Mouse (Mus musculus): Measurements from ENCODE around the gene Syn2. TPM values are rescaled to one million over a fixed set of nuclear protein-coding genes. Genes with fewer than 3 reads are reported as not detected.

Syn2 gene
- polyA plus RNA-seq (2012; rRNA removed), result 10.2 and 11.9 TPM in 2 replicates

DNA sequence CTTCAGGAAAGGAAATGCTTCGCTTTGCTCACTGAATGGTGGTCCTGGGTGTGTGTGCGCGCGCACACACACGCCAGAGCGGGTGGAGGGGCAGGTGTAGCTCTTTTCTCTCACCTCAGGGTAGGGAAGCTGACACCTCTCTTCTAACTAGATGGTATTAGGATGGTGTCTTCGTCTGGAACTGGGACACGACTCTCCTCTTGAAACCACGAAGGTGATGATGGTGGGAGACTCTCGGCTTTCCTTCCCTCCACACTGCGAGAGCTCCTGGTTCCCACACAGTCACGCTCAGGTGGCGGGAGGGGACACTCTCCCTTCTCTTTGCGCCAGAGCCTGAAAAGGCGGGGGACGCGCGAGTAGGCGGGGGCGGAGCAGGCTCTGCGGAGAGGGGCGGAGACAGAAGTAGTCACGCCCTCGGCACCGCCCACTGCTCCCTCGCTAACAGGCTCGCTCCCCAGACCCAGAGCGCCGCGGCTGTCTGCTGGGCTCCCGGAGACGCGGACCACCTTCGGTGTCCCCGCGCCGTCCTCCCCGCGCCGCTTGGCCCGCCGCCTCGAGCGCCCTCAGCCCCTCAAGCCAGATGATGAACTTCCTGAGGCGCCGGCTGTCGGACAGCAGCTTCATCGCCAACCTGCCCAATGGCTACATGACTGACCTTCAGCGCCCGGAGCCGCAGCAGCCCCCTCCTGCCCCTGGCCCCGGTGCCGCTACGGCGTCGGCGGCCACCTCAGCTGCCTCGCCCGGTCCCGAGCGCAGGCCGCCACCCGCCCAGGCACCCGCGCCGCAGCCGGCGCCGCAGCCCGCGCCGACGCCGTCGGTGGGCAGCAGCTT lies at the start of gene Syn2:
Gene Syn2 (plus strand): TSS at position 402 of the 831 bp plus-strand sequence.
- H3K27ac ChIP-seq (ENCODE audit: insufficient read depth, low read depth, low read length), result no peak within 1 kb of the TSS
- H3K36me3 ChIP-seq (ENCODE audit: control insufficient read depth, insufficient read depth, low read length), result no peaks in the 10 kb centered on the region
- peak within 1 kb of the TSS; percentile 52 for H3K4me3 ChIP-seq (ENCODE audit: insufficient read depth, low read depth, low read length)
- TF ChIP-seq CTCF (conservative IDR thresholded peaks at IDR 0.05; ENCODE audit: insufficient read depth, insufficient read length, low read depth, low read length) (no peak), POLR2A (IDR thresholded peaks at IDR 0.05; ENCODE audit: low read depth, low read length) (no peak)
- peak; percentile 64 for DNase-seq
- no peaks in the 10 kb centered on the region for H3K4me1 ChIP-seq (ENCODE audit: control insufficient read depth, insufficient read depth, low read length)
- WGBS, result under 1% methylated on average over 74 of the region's 75 CpGs
- H3K27me3 ChIP-seq (replicated peaks; ENCODE audit: control insufficient read depth, insufficient read depth, low read length), result no peaks in the 10 kb centered on the region; the same call in 1 of the 2 replicates

GRCm38 (mm10) chr6:115085274-115085841 lies 49.3 kb upstream of the Syn2 start:
- DNase-seq, result no peak
- Histone ChIP-seq H3K4me1 (ENCODE audit: control insufficient read depth, insufficient read depth, low read length) (no peaks in the 10 kb centered on the region), H3K36me3 (ENCODE audit: control insufficient read depth, insufficient read depth, low read length) (no peaks in the 10 kb centered on the region), H3K4me3 (ENCODE audit: insufficient read depth, low read depth, low read length) (no peak overlapping the region), H3K27ac (ENCODE audit: insufficient read depth, low read depth, low read length) (no peak overlapping the region), H3K27me3 (replicated peaks; ENCODE audit: control insufficient read depth, insufficient read depth, low read length) (no peaks in the 10 kb centered on the region)
- 49% methylated on average over 9 of the region's 9 CpGs for WGBS
- TF ChIP-seq CTCF (conservative IDR thresholded peaks at IDR 0.05; ENCODE audit: insufficient read depth, insufficient read length, low read depth, low read length) (no peak), POLR2A (IDR thresholded peaks at IDR 0.05; ENCODE audit: low read depth, low read length) (no peak)

DNA sequence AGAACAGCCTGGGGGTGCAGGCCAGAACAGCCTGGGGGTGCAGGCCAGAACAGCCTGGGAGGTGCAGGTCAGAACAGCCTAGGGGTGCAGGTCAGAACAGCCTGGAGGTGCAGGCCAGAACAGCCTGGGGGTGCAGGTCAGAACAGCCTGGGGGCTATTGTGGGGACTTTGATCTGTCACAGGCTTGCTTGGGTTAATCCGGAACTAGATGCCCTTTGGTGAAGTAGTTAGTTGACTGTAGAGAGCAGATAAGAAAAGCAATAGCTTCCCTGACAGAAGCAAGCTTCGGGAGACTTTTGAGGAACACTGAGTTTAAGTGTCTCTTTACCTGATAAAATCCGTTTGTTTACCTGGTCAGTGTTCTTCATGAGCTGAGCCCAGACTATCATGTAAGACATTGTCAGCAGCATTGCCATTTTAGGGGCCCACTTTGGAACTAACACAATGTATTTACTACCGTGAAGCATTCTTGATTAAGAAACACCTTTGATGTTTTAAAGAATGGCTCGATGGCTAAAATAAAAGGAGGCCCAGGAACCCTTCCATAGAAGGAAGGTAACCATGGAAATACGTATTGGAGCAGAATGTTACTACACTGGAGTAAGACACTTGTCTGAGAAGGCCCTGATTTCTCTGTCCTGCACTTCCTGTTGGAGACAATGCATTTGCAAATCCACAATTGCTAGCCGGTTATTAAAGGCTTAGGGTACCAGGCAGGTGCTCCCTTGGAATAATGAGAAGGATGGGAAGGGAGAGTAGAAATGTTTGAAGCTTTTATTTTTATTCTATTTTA lies 46.2 kb upstream of the Syn2 start:
- Histone ChIP-seq H3K36me3 (ENCODE audit: control insufficient read depth, insufficient read depth, low read length) (no peaks in the 10 kb centered on the region), H3K27me3 (replicated peaks; ENCODE audit: control insufficient read depth, insufficient read depth, low read length) (no peaks in the 10 kb centered on the region), H3K27ac (ENCODE audit: insufficient read depth, low read depth, low read length) (no peak overlapping the region), H3K4me3 (ENCODE audit: insufficient read depth, low read depth, low read length) (no peak overlapping the region), H3K4me1 (ENCODE audit: control insufficient read depth, insufficient read depth, low read length) (no peaks in the 10 kb centered on the region)
- no peak for DNase-seq
- TF ChIP-seq CTCF (conservative IDR thresholded peaks at IDR 0.05; ENCODE audit: insufficient read depth, insufficient read length, low read depth, low read length) (no peak), POLR2A (IDR thresholded peaks at IDR 0.05; ENCODE audit: low read depth, low read length) (no peak)
- WGBS, result 69% methylated on average over 7 of the region's 7 CpGs

DNA sequence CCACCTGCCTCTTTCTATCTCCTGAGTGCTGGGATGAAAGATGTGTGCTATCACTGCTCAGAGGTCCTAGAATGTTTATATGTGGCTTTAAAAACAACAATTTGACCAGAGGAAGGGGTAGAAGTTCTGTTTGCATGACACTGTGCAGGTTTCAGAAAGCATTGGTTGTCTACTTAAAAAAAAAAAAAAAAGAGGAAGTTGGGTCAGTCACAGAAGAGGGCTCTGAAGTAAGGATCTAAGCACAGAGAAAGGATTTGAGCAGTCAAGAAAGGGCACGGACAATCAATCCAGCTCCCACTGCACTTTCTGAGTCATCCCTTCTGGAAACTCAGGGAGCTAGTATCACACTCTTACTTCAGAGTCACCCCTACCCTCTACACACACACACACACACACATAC lies 43.0 kb upstream of the Syn2 start:
- Histone ChIP-seq H3K36me3 (ENCODE audit: control insufficient read depth, insufficient read depth, low read length) (no peaks in the 10 kb centered on the region), H3K4me1 (ENCODE audit: control insufficient read depth, insufficient read depth, low read length) (no peaks in the 10 kb centered on the region), H3K27ac (ENCODE audit: insufficient read depth, low read depth, low read length) (no peak overlapping the region), H3K4me3 (ENCODE audit: insufficient read depth, low read depth, low read length) (no peak overlapping the region), H3K27me3 (replicated peaks; ENCODE audit: control insufficient read depth, insufficient read depth, low read length) (no peaks in the 10 kb centered on the region)
- WGBS, result 83% methylated on average over 1 of the region's 1 CpGs
- no peak for DNase-seq
- TF ChIP-seq CTCF (conservative IDR thresholded peaks at IDR 0.05; ENCODE audit: insufficient read depth, insufficient read length, low read depth, low read length) (no peak), POLR2A (IDR thresholded peaks at IDR 0.05; ENCODE audit: low read depth, low read length) (no peak)

- TF ChIP-seq POLR2A (IDR thresholded peaks at IDR 0.05; ENCODE audit: low read depth, low read length), result no peak
- TF ChIP-seq CTCF (conservative IDR thresholded peaks at IDR 0.05; ENCODE audit: insufficient read depth, insufficient read length, low read depth, low read length), result no peak
- no peak for DNase-seq
- 70% methylated on average over 4 of the region's 4 CpGs for WGBS
Measured at GRCm38 (mm10) chr6:115102542-115102941, 32.2 kb upstream of the Syn2 start.

GRCm38 (mm10) chr6:115111426-115111825 lies 23.3 kb upstream of the Syn2 start:
- DNase-seq, result no peak
- H3K27ac ChIP-seq (ENCODE audit: insufficient read depth, low read depth, low read length), result no peak overlapping the region
- no peaks in the 10 kb centered on the region for H3K36me3 ChIP-seq (ENCODE audit: control insufficient read depth, insufficient read depth, low read length)
- WGBS, result 60% methylated on average over 1 of the region's 1 CpGs
- no peaks in the 10 kb centered on the region; the same call in 1 of the 2 replicates for H3K27me3 ChIP-seq (replicated peaks; ENCODE audit: control insufficient read depth, insufficient read depth, low read length)
- H3K4me3 ChIP-seq (ENCODE audit: insufficient read depth, low read depth, low read length), result no peak overlapping the region
- no peaks in the 10 kb centered on the region for H3K4me1 ChIP-seq (ENCODE audit: control insufficient read depth, insufficient read depth, low read length)
- no peak for TF ChIP-seq POLR2A (IDR thresholded peaks at IDR 0.05; ENCODE audit: low read depth, low read length)
- no peak for TF ChIP-seq CTCF (conservative IDR thresholded peaks at IDR 0.05; ENCODE audit: insufficient read depth, insufficient read length, low read depth, low read length)

More at GRCm38 (mm10) chr6:115102542-115102941, 32.2 kb upstream of the Syn2 start:
- no peaks in the 10 kb centered on the region for H3K36me3 ChIP-seq (ENCODE audit: control insufficient read depth, insufficient read depth, low read length)
- H3K4me1 ChIP-seq (ENCODE audit: control insufficient read depth, insufficient read depth, low read length), result no peaks in the 10 kb centered on the region
- H3K27me3 ChIP-seq (replicated peaks; ENCODE audit: control insufficient read depth, insufficient read depth, low read length), result no peaks in the 10 kb centered on the region
- H3K4me3 ChIP-seq (ENCODE audit: insufficient read depth, low read depth, low read length), result no peak overlapping the region
- no peak overlapping the region for H3K27ac ChIP-seq (ENCODE audit: insufficient read depth, low read depth, low read length)
